8 mouse cellular contexts compared by ENCODE assay signal in the genomic region with DNA sequence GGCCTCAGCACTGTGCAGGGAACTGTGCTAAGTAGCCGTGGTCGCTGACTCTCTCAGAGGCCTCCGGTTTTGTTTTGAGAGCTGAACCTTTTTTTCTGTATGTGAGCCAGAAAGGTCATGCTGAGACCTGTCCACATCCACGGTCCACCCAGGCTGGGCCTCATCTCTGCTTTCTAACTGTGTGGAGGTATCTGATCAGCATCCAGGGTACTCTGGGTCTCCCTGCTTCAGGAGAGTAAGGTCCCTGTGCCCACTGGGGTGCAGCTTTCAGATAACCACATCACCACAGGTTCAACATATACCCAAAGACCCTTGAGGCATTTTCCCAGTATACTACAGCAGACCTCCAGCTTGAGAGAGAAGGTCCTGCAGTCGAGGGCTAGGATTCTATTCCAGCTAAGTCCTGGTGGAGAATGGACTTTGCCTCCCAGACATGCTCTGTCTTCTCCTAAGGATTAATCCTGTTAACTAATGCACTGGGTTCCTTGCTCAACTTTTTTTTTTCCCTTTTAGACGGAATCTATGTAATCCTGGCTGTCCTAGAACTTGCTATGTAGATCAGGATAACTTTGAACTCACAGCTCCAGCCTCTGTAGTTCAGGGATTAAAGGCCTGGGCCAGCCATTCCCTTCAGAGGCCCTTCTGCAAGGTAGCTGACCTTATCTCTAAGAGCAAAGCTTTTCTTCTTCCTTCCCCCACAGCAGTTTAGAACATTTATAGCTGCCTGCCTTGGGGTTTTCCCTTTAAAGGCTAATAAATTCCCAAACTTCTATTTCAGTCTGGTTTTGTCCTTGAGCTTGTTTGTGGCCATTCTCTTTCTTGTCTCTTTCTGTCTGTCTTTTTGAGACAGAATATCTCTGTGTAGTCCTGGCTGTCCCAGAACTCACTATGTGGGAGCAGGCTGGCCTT. TPM values are rescaled to one million over a fixed set of nuclear protein-coding genes. Genes with fewer than 3 reads are reported as not detected.
DNase-seq lines count a peak whose midpoint lies in the region; ATAC-seq lines count a peak whose summit lies in the region.

No protein-coding gene starts in this region.

- peak overlapping the region; percentile 52 for H3K4me3 ChIP-seq in heart, embryonic 11.5 days (ENCODE audit: low read depth, low read length)
- peak overlapping the region; percentile 65 for H3K4me3 ChIP-seq in forebrain, embryonic 13.5 days
- peak overlapping the region; percentile 80 for H3K4me3 ChIP-seq in liver, embryonic 13.5 days (replicated peaks)

- H3K27me3 ChIP-seq in heart, embryonic 11.5 days (ENCODE audit: control insufficient read depth, insufficient read depth, low read length) = no peaks in the 10 kb centered on the region
- no peaks in the 10 kb centered on the region for H3K27me3 ChIP-seq in forebrain, embryonic 13.5 days
- H3K27me3 ChIP-seq in liver, embryonic 13.5 days = no peaks in the 10 kb centered on the region

- H3K9ac ChIP-seq in heart, embryonic 11.5 days (ENCODE audit: low read depth, low read length) = peak overlapping the region; percentile 82
- peak overlapping the region; percentile 84 for H3K9ac ChIP-seq in forebrain, embryonic 13.5 days
- peak overlapping the region; percentile 90 for H3K9ac ChIP-seq in liver, embryonic 13.5 days

- 10% methylated on average over 6 of the region's 6 CpGs for WGBS in heart, embryonic 11.5 days (ENCODE audit: insufficient replicate concordance)
- 9% methylated on average over 6 of the region's 6 CpGs for WGBS in forebrain, embryonic 13.5 days
- 10% methylated on average over 6 of the region's 6 CpGs for WGBS in liver, embryonic 13.5 days (ENCODE audit: insufficient replicate concordance)

- peaks cover 11% of the 10 kb centered on the region; the same call in 1 of the 2 replicates for H3K4me1 ChIP-seq in heart, embryonic 11.5 days (ENCODE audit: control insufficient read depth, insufficient read depth, low read length)
- peaks cover 24% of the 10 kb centered on the region for H3K4me1 ChIP-seq in forebrain, embryonic 13.5 days
- H3K4me1 ChIP-seq in liver, embryonic 13.5 days (replicated peaks) = peaks cover 47% of the 10 kb centered on the region

- H3K9me3 ChIP-seq in heart, embryonic 11.5 days (replicated peaks; ENCODE audit: control insufficient read depth, low read length) = no peaks in the 10 kb centered on the region
- no peaks in the 10 kb centered on the region for H3K9me3 ChIP-seq in forebrain, embryonic 13.5 days (replicated peaks)
- H3K9me3 ChIP-seq in liver, embryonic 13.5 days (replicated peaks) = no peaks in the 10 kb centered on the region

- no peaks in the 10 kb centered on the region for H3K36me3 ChIP-seq in heart, embryonic 11.5 days (ENCODE audit: control insufficient read depth, insufficient read depth, low read length)
- no peaks in the 10 kb centered on the region for H3K36me3 ChIP-seq in forebrain, embryonic 13.5 days (ENCODE audit: poor library complexity, severe bottlenecking)
- H3K36me3 ChIP-seq in liver, embryonic 13.5 days = peaks cover 28% of the 10 kb centered on the region

- H3K4me2 ChIP-seq in heart, embryonic 11.5 days = peak overlapping the region; percentile 85
- peak overlapping the region; percentile 87 for H3K4me2 ChIP-seq in forebrain, embryonic 13.5 days
- peak overlapping the region; percentile 97 for H3K4me2 ChIP-seq in liver, embryonic 13.5 days

- ATAC-seq in heart, embryonic 11.5 days (replicated peaks; ENCODE audit: insufficient number of reproducible peaks, low FRiP score, low TSS enrichment) = 0 out of 2 replicates have a peak, but pooled peaks have one; percentile 38
- ATAC-seq in CD4-positive, CD25-positive, alpha-beta regulatory T cell, adult 4 months = peak; percentile 9
- 0 out of 2 replicates have a peak, but pooled peaks have one; percentile 1 for ATAC-seq in forebrain, embryonic 13.5 days
- peak; percentile 25 for ATAC-seq in liver, embryonic 13.5 days (ENCODE audit: low read depth)

- intact Hi-C loops in heart, postnatal 10 days (cut with DNase I) = no loop called here

- H3K27ac ChIP-seq in heart, embryonic 11.5 days (ENCODE audit: low read depth, low read length) = peak overlapping the region; percentile 70
- H3K27ac ChIP-seq in forebrain, embryonic 13.5 days = peak overlapping the region; percentile 68
- peak overlapping the region; percentile 70 for H3K27ac ChIP-seq in liver, embryonic 13.5 days

- DNase-seq in heart, postnatal 10 days = no peak
- DNase-seq in liver, embryonic 13.5 days = no peak
- DNase-seq in right cerebral cortex, postnatal 4 days = no peak
- no peak for DNase-seq in left cerebral cortex, adult 11 months (ENCODE audit: low spot score)
- no peak for DNase-seq in adrenal gland, adult 8-10 months

RNA-seq across cellular contexts. Expression of a gene that starts 0.7 kb away (rescaled TPM):
- 12.3 and 14.0 TPM in 2 replicates for polyA plus RNA-seq in heart, embryonic 11.5 days (2014; fragmentation: Nextera tagmentation; extraction: Ambion mirVana)
- 1 to 10 TPM; 3.9 to 6.2 TPM for total RNA-seq in heart, postnatal 10 days (2021)
- polyA plus RNA-seq in CD4-positive, CD25-positive, alpha-beta regulatory T cell, adult 4 months (2017; shearing (Covaris generic)) = 1 to 10 TPM; 3.4 to 6.8 TPM
- 24.9 and 28.5 TPM in 2 replicates for polyA plus RNA-seq in forebrain, embryonic 13.5 days (2015; fragmentation: Nextera tagmentation; extraction: Ambion mirVana)
- polyA plus RNA-seq in liver, embryonic 13.5 days (2015; fragmentation: Nextera tagmentation; extraction: Ambion mirVana) = 10.2 and 12.5 TPM in 2 replicates
- 10 to 100 TPM; 14.7 to 41.8 (median 22.9) TPM for total RNA-seq in adrenal gland, adult 8-10 months (2022)

RNA-seq across cellular contexts. Expression of a gene that starts 6.6 kb away (rescaled TPM):
- polyA plus RNA-seq in heart, embryonic 11.5 days (2014; fragmentation: Nextera tagmentation; extraction: Ambion mirVana) = 160 and 168 TPM in 2 replicates
- total RNA-seq in heart, postnatal 10 days (2021) = 100 to 1,000 TPM; 191 to 218 TPM
- 1 to 10 TPM; 2.7 to 5.5 TPM for polyA plus RNA-seq in CD4-positive, CD25-positive, alpha-beta regulatory T cell, adult 4 months (2017; shearing (Covaris generic))
- 12.9 and 13.6 TPM in 2 replicates for polyA plus RNA-seq in forebrain, embryonic 13.5 days (2015; fragmentation: Nextera tagmentation; extraction: Ambion mirVana)
- 62.1 and 66.2 TPM in 2 replicates for polyA plus RNA-seq in liver, embryonic 13.5 days (2015; fragmentation: Nextera tagmentation; extraction: Ambion mirVana)
- 100 to 1,000 TPM; 264 to 492 (median 338) TPM for total RNA-seq in adrenal gland, adult 8-10 months (2022)

RNA-seq across cellular contexts. Expression of a gene that starts 12.9 kb away (rescaled TPM):
- polyA plus RNA-seq in heart, embryonic 11.5 days (2014; fragmentation: Nextera tagmentation; extraction: Ambion mirVana) = 42.7 and 46.0 TPM in 2 replicates
- total RNA-seq in heart, postnatal 10 days (2021) = 10 to 100 TPM; 15.4 to 15.7 TPM
- polyA plus RNA-seq in CD4-positive, CD25-positive, alpha-beta regulatory T cell, adult 4 months (2017; shearing (Covaris generic)) = 100 to 1,000 TPM in 1 of 2 experiments, 10 to 100 TPM in 1; 82.7 to 124 TPM
- polyA plus RNA-seq in forebrain, embryonic 13.5 days (2015; fragmentation: Nextera tagmentation; extraction: Ambion mirVana) = 62.5 and 67.1 TPM in 2 replicates
- 43.9 and 46.9 TPM in 2 replicates for polyA plus RNA-seq in liver, embryonic 13.5 days (2015; fragmentation: Nextera tagmentation; extraction: Ambion mirVana)
- 100 to 1,000 TPM; 113 to 215 (median 150) TPM for total RNA-seq in adrenal gland, adult 8-10 months (2022)

RNA-seq across cellular contexts. Expression of a gene that starts 17.3 kb away (rescaled TPM):
- polyA plus RNA-seq in heart, embryonic 11.5 days (2014; fragmentation: Nextera tagmentation; extraction: Ambion mirVana) = 9.6 and 11.9 TPM in 2 replicates
- total RNA-seq in heart, postnatal 10 days (2021) = 10 to 100 TPM; 80.4 to 86.5 TPM
- 10 to 100 TPM; 19.1 to 47.0 TPM for polyA plus RNA-seq in CD4-positive, CD25-positive, alpha-beta regulatory T cell, adult 4 months (2017; shearing (Covaris generic))
- 16.2 and 17.6 TPM in 2 replicates for polyA plus RNA-seq in forebrain, embryonic 13.5 days (2015; fragmentation: Nextera tagmentation; extraction: Ambion mirVana)
- 12.8 and 13.5 TPM in 2 replicates for polyA plus RNA-seq in liver, embryonic 13.5 days (2015; fragmentation: Nextera tagmentation; extraction: Ambion mirVana)
- 100 to 1,000 TPM in 3 of 4 experiments, 10 to 100 TPM in 1; 89.3 to 155 (median 139) TPM for total RNA-seq in adrenal gland, adult 8-10 months (2022)

RNA-seq across cellular contexts. Expression of a gene that starts 18.7 kb away (rescaled TPM):
- 0.17 and 0.47 TPM in 2 replicates for polyA plus RNA-seq in heart, embryonic 11.5 days (2014; fragmentation: Nextera tagmentation; extraction: Ambion mirVana)
- under 1 TPM; 0.62 to 0.96 TPM for total RNA-seq in heart, postnatal 10 days (2021)
- polyA plus RNA-seq in CD4-positive, CD25-positive, alpha-beta regulatory T cell, adult 4 months (2017; shearing (Covaris generic)) = 1 to 10 TPM in 1 of 2 experiments, under 1 TPM in 1; 0.94 to 1.3 TPM
- 0.76 and 0.77 TPM in 2 replicates for polyA plus RNA-seq in forebrain, embryonic 13.5 days (2015; fragmentation: Nextera tagmentation; extraction: Ambion mirVana)
- 0.65 and 1.00 TPM in 2 replicates for polyA plus RNA-seq in liver, embryonic 13.5 days (2015; fragmentation: Nextera tagmentation; extraction: Ambion mirVana)
- 1 to 10 TPM; 1.6 to 2.9 (median 2.0) TPM for total RNA-seq in adrenal gland, adult 8-10 months (2022)
